8 mouse cellular contexts compared by ENCODE assay signal in the genomic region with DNA sequence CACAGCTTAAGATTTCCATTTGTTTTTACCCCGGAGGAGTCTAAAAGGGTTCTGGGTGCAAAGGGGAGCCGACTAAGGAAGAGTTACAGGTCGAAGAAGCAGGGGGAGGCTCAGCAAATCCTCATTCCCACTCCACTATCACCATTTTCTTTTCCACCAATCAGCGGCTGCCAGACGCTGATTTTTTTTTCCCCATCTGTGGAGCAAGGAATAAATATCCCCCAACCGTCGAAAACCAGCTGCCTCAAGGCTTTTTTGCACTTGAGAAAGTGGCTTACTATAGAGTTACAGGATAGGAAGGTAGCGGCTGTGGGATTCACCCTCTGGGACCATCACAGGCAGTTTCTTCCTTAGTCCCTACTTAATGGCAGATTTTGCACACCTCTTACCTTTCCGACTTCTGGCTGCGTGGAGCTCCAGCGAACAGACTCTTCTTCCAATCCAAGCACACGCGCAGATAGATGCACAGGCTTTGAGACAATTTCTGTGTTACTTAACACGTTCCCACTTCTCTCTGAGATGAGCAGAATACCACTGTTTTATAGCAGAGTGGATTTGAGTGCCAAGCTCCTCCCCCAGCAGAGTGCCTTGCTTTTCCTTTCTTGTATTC. TPM values are rescaled to one million over a fixed set of nuclear protein-coding genes. Genes with fewer than 3 reads are reported as not detected.
DNase-seq lines count a peak whose midpoint lies in the region; ATAC-seq lines count a peak whose summit lies in the region.

A gene (minus strand): TSS at position 574 of the 610 bp plus-strand sequence.

- DNase-seq in right cerebral cortex, adult 18-20 months: peak; percentile 64
- DNase-seq in right cerebral cortex, postnatal 4 days: no peak
- no peak for DNase-seq in heart, postnatal 4 days
- peak; percentile 49 to 56 for DNase-seq in layer of hippocampus, postnatal 36 days
- peak; percentile 96 for DNase-seq in midbrain, embryonic 11.5 days (ENCODE audit: low spot score, missing footprints)
- DNase-seq in urinary bladder, postnatal 14 days (ENCODE audit: low spot score): no peak
- no peak for DNase-seq in thymus, postnatal 36 days

- no peaks in the 10 kb centered on the region for H3K9me3 ChIP-seq in embryonic facial prominence, embryonic 13.5 days
- no peaks in the 10 kb centered on the region for H3K9me3 ChIP-seq in midbrain, embryonic 11.5 days (ENCODE audit: control insufficient read depth, low read length)

- no peaks in the 10 kb centered on the region for H3K36me3 ChIP-seq in embryonic facial prominence, embryonic 13.5 days
- no peaks in the 10 kb centered on the region for H3K36me3 ChIP-seq in midbrain, embryonic 11.5 days (ENCODE audit: control insufficient read depth, insufficient read depth, low read length)

- peaks cover 6% of the 10 kb centered on the region for H3K27me3 ChIP-seq in embryonic facial prominence, embryonic 13.5 days
- no peaks in the 10 kb centered on the region for H3K27me3 ChIP-seq in midbrain, embryonic 11.5 days (ENCODE audit: control insufficient read depth, insufficient read depth, low read length)

- 0 out of 2 replicates have a peak within 1 kb of the TSS, but pooled peaks have one; percentile 22 for H3K27ac ChIP-seq in embryonic facial prominence, embryonic 13.5 days
- H3K27ac ChIP-seq in midbrain, embryonic 11.5 days (ENCODE audit: low read depth, low read length): peak within 1 kb of the TSS; percentile 54; the same call in 1 of the 2 replicates

- peaks cover 17% of the 10 kb centered on the region for H3K4me1 ChIP-seq in embryonic facial prominence, embryonic 13.5 days
- no peaks in the 10 kb centered on the region for H3K4me1 ChIP-seq in midbrain, embryonic 11.5 days (ENCODE audit: control insufficient read depth, insufficient read depth, low read length)

- H3K9ac ChIP-seq in embryonic facial prominence, embryonic 13.5 days: peak within 1 kb of the TSS; percentile 67
- H3K9ac ChIP-seq in midbrain, embryonic 11.5 days (ENCODE audit: low read length): peak within 1 kb of the TSS; percentile 70

- ATAC-seq in embryonic facial prominence, embryonic 13.5 days (ENCODE audit: insufficient number of reproducible peaks, insufficient read depth, low FRiP score, low TSS enrichment, low read depth): 0 out of 2 replicates have a peak, but pooled peaks have one; percentile 32
- peak; percentile 70 for ATAC-seq in midbrain, embryonic 11.5 days (ENCODE audit: low FRiP score)

- H3K4me2 ChIP-seq in embryonic facial prominence, embryonic 13.5 days: peak within 1 kb of the TSS; percentile 90
- peak within 1 kb of the TSS; percentile 86 for H3K4me2 ChIP-seq in midbrain, embryonic 11.5 days

- 3% methylated on average over 14 of the region's 14 CpGs for WGBS in embryonic facial prominence, embryonic 13.5 days
- WGBS in midbrain, embryonic 11.5 days: 3% methylated on average over 14 of the region's 14 CpGs

- peak within 1 kb of the TSS; percentile 51 for H3K4me3 ChIP-seq in embryonic facial prominence, embryonic 13.5 days
- H3K4me3 ChIP-seq in midbrain, embryonic 11.5 days (ENCODE audit: low read depth, low read length): peak within 1 kb of the TSS; percentile 43

RNA-seq across cellular contexts. Expression of the gene that starts here (rescaled TPM):
- 16.3 and 29.0 TPM in 2 replicates for polyA plus RNA-seq in embryonic facial prominence, embryonic 13.5 days (2015; fragmentation: Nextera tagmentation; extraction: Ambion mirVana)
- total RNA-seq in heart, postnatal 4 days (2021): 10 to 100 TPM; 11.5 to 31.0 TPM
- total RNA-seq in layer of hippocampus, postnatal 36 days (2021): 100 to 1,000 TPM; 520 to 575 TPM
- polyA plus RNA-seq in midbrain, embryonic 11.5 days (2014; fragmentation: Nextera tagmentation; extraction: Ambion mirVana): 26.1 and 29.1 TPM in 2 replicates

Comparison
In these comparisons a context has a peak if more than half of its experiments do, and no peak if none do; other contexts are left out.
1. RNA of the gene that starts here (total RNA-seq): 520 to 575 TPM in layer of hippocampus, postnatal 36 days; 11.5 to 31.0 TPM in heart, postnatal 4 days; every median in the first group is over 10 times any median in the second.
2. DNase-seq: peak in right cerebral cortex, adult 18-20 months (single experiment), layer of hippocampus, postnatal 36 days (2 of 2) and midbrain, embryonic 11.5 days (single experiment); none in right cerebral cortex, postnatal 4 days (single experiment), heart, postnatal 4 days (single experiment), urinary bladder, postnatal 14 days (single experiment) and thymus, postnatal 36 days (0 of 2).